Mouse (Mus musculus): ENCODE measurements at regions not wholly inside any gene's neighbourhood (a gene's known extent, or its start where the extent isn't known, plus 50 kb on each side); places are given as distances from the start of the nearest gene placed in this dataset.

GRCm38 (mm10) chr15:59784556-59784929 lies 231.9 kb downstream of the 4933412E24Rik start:
- H3K4me1 ChIP-seq (replicated peaks), result peaks cover 26% of the 10 kb centered on the region
- no peaks in the 10 kb centered on the region for H3K9me3 ChIP-seq (replicated peaks)
- no peak overlapping the region for H3K4me3 ChIP-seq (replicated peaks)
- no peaks in the 10 kb centered on the region for H3K27me3 ChIP-seq
- peak; percentile 28; the same call in 1 of the 2 replicates for ATAC-seq (ENCODE audit: insufficient read depth)
- 17% methylated on average over 8 of the region's 8 CpGs for WGBS (ENCODE audit: insufficient replicate concordance)
- H3K4me2 ChIP-seq, result 0 out of 2 replicates have a peak overlapping the region, but pooled peaks have one; percentile 7
- H3K9ac ChIP-seq, result no peak overlapping the region
- H3K27ac ChIP-seq (replicated peaks), result peak overlapping the region; percentile 81
- H3K36me3 ChIP-seq (replicated peaks), result no peaks in the 10 kb centered on the region

DNA sequence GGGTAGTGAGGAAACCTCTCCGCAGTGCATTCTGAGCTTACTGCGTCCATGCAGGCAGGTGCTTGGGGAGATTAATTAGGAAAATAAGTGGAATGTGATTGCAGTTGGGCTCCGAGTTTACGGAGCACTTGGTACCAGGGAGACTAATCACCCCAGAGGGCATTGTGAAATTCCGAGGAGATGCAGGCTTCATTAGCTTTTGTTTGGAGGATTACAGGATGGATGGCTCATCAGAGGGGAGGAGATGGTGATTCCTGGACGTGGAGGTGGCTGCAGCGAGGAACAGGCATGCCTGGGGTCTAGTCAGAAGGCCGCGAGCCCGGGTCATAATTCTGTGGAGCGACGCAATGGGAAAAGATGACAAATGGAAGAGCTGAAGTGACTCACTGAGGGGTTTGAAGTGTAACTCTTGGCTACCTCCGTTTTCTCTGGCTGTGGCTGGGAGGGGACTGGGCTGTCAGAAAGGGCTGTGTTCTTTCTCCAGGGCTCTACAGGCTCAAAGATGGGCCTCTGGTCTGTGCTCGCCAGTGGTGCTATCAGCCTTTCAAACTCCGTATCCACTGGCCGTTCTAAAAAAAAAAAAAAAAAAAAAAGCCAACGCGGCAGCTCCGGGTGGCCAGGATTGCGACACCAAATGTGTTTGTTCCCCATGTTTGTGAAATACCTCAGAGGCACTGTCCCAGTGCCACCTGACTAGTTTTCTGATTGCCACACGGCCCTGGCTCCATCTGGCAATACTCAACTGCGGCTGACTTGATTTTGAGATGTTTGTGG lies 232.4 kb downstream of the 4933412E24Rik start:
- H3K9ac ChIP-seq, result no peak overlapping the region
- H3K27me3 ChIP-seq, result no peaks in the 10 kb centered on the region
- H3K4me1 ChIP-seq (replicated peaks), result peaks cover 26% of the 10 kb centered on the region
- no peaks in the 10 kb centered on the region for H3K36me3 ChIP-seq (replicated peaks)
- peak overlapping the region; percentile 29 for H3K4me2 ChIP-seq
- H3K27ac ChIP-seq (replicated peaks), result peak overlapping the region; percentile 81
- WGBS (ENCODE audit: insufficient replicate concordance), result 9% methylated on average over 22 of the region's 22 CpGs
- H3K9me3 ChIP-seq (replicated peaks), result no peaks in the 10 kb centered on the region
- H3K4me3 ChIP-seq (replicated peaks), result no peak overlapping the region
- ATAC-seq (ENCODE audit: insufficient read depth), result peak; percentile 56

DNA sequence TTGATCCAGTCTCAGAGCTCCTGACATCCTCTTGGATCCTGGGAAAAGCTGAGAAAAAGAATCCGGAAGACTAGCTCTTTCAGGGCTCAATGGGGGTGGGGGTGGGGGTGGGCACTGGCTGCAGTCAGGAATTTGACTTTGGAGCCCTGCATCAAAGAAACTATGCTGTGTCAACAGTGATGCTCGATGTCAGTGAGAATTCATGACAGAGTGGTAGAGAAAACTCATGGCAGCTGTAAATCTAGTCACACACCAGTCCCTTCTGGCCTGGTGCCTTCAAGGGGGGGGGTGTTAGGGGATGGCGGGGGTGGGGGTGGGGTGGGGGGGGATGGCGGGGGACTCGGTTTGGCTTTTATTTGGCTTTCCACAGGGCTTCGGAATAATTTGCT lies 233.0 kb downstream of the 4933412E24Rik start:
- Histone ChIP-seq H3K9me3 (replicated peaks) (no peaks in the 10 kb centered on the region), H3K4me3 (replicated peaks) (no peak overlapping the region), H3K4me1 (replicated peaks) (peaks cover 26% of the 10 kb centered on the region), H3K36me3 (replicated peaks) (no peaks in the 10 kb centered on the region), H3K4me2 (no peak overlapping the region), H3K27ac (replicated peaks) (peak overlapping the region; percentile 69), H3K9ac (no peak overlapping the region), H3K27me3 (no peaks in the 10 kb centered on the region)
- 12% methylated on average over 6 of the region's 6 CpGs for WGBS (ENCODE audit: insufficient replicate concordance)
- no peak for ATAC-seq (ENCODE audit: insufficient read depth)

- H3K4me3 ChIP-seq (replicated peaks), result no peak overlapping the region
Measured at GRCm38 (mm10) chr15:59780506-59780905, 235.9 kb downstream of the 4933412E24Rik start.

DNA sequence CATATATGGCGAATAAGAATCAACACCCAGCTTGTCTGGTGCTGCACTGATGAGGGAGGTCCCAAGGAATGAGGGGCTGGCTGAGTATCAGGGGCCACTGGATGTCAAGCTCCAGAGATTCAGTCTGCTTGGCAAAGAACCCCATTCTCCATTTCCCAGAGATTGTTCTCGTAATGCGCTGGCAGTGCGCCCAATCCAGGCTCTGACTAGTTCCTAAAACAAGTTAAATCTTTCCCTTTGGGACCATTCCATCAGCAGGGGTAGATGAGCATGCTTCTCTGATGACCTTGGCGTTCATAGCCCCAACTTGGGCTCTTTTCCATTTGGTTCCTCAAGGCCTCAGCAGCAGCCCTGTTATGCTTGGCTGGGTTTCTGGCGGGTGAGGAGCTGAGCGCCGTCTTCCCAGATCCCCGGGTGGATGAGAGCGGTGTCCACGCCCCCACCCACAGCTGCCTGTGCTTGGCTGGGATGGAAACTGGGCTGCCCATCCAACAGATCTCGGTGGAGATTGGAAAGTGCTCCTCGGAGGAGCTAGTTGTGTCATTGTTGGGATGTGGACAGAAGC lies 239.0 kb downstream of the 4933412E24Rik start:
- no peak overlapping the region for H3K4me3 ChIP-seq (replicated peaks)
- no peaks in the 10 kb centered on the region for H3K9me3 ChIP-seq (replicated peaks)
- H3K36me3 ChIP-seq (replicated peaks), result no peaks in the 10 kb centered on the region
- H3K4me1 ChIP-seq (replicated peaks), result no peaks in the 10 kb centered on the region
- no peak for ATAC-seq (ENCODE audit: insufficient read depth)
- H3K9ac ChIP-seq, result no peak overlapping the region
- WGBS (ENCODE audit: insufficient replicate concordance), result 64% methylated on average over 13 of the region's 13 CpGs
- H3K4me2 ChIP-seq, result no peak overlapping the region
- no peaks in the 10 kb centered on the region for H3K27me3 ChIP-seq
- H3K27ac ChIP-seq (replicated peaks), result no peak overlapping the region

More at GRCm38 (mm10) chr15:59780506-59780905, 235.9 kb downstream of the 4933412E24Rik start:
- peaks cover 17% of the 10 kb centered on the region for H3K4me1 ChIP-seq (replicated peaks)
- H3K27me3 ChIP-seq, result no peaks in the 10 kb centered on the region
- H3K27ac ChIP-seq (replicated peaks), result no peak overlapping the region
- no peak for ATAC-seq (ENCODE audit: insufficient read depth)
- no peak overlapping the region for H3K4me2 ChIP-seq
- H3K9ac ChIP-seq, result no peak overlapping the region
- no peaks in the 10 kb centered on the region for H3K9me3 ChIP-seq (replicated peaks)
- 47% methylated on average over 1 of the region's 1 CpGs for WGBS (ENCODE audit: insufficient replicate concordance)
- no peaks in the 10 kb centered on the region for H3K36me3 ChIP-seq (replicated peaks)

DNA sequence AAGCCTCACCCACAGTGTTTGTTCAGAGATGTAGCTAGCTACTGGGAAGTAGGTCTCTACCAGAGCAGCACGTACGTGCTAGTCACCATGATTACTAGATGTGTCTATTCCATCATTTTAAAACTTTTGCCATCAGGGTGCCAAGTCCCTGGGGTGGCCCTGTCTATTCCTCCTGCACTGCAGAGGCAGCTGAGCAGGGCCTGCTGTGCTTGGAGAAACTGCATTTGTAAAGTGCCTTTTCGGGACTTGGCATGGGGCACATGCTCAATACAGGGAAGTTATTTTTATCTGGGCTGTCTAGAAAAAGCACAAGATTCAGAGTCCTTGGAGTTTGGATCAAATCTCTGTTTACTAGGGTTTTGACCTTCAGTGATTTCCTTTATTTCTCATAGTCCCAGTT lies 240.6 kb downstream of the 4933412E24Rik start:
- no peaks in the 10 kb centered on the region for H3K36me3 ChIP-seq (replicated peaks)
- no peak overlapping the region for H3K4me2 ChIP-seq
- WGBS (ENCODE audit: insufficient replicate concordance), result 50% methylated on average over 3 of the region's 3 CpGs
- no peak overlapping the region for H3K9ac ChIP-seq
- ATAC-seq (ENCODE audit: insufficient read depth), result no peak
- H3K27me3 ChIP-seq, result no peaks in the 10 kb centered on the region
- no peak overlapping the region for H3K4me3 ChIP-seq (replicated peaks)
- H3K9me3 ChIP-seq (replicated peaks), result no peaks in the 10 kb centered on the region
- no peaks in the 10 kb centered on the region for H3K4me1 ChIP-seq (replicated peaks)
- H3K27ac ChIP-seq (replicated peaks), result no peak overlapping the region

DNA sequence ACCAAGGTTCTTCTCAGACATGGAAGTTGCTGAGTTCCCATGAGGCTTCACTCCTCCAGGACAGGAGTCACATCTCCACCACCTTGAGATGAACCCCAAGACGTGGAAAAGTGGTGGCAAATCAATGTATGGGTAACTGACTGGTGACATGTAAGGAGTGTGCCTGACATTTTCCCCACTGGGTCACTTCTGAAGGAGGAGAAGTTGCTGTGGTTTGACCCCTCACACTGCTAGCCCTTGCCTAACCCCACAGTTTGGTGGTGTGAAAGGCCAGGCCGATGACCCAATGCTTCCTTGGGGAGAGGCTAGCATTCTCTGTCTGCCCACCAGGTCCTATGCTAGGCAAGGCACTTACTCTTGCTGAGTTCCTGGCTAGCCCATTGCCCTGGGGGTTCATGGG lies 242.4 kb downstream of the 4933412E24Rik start:
- 54% methylated on average over 2 of the region's 2 CpGs for whole genome bisulfite sequencing (ENCODE audit: insufficient replicate concordance)

GRCm38 (mm10) chr15:59772595-59772994 lies 243.8 kb downstream of the 4933412E24Rik start:
- 50% methylated on average over 2 of the region's 2 CpGs for WGBS (ENCODE audit: insufficient replicate concordance)
- Histone ChIP-seq H3K27ac (replicated peaks) (peak overlapping the region; percentile 45; the same call in 1 of the 2 replicates), H3K4me1 (replicated peaks) (no peaks in the 10 kb centered on the region), H3K9ac (no peak overlapping the region), H3K9me3 (replicated peaks) (0 out of 2 replicates have a peak, but pooled peaks cover 3% of the 10 kb centered on the region), H3K4me3 (replicated peaks) (no peak overlapping the region), H3K36me3 (replicated peaks) (no peaks in the 10 kb centered on the region), H3K4me2 (no peak overlapping the region), H3K27me3 (no peaks in the 10 kb centered on the region)
- ATAC-seq (ENCODE audit: insufficient read depth), result peak; percentile 49

More for the DNA sequence above, 242.4 kb downstream of the 4933412E24Rik start:
- Histone ChIP-seq H3K4me3 (replicated peaks) (no peak overlapping the region), H3K9ac (no peak overlapping the region), H3K4me1 (replicated peaks) (no peaks in the 10 kb centered on the region), H3K27ac (replicated peaks) (no peak overlapping the region), H3K36me3 (replicated peaks) (no peaks in the 10 kb centered on the region), H3K4me2 (no peak overlapping the region), H3K27me3 (no peaks in the 10 kb centered on the region), H3K9me3 (replicated peaks) (0 out of 2 replicates have a peak, but pooled peaks cover 2% of the 10 kb centered on the region)
- ATAC-seq (ENCODE audit: insufficient read depth), result no peak

- Histone ChIP-seq H3K9ac (no peak overlapping the region), H3K27me3 (no peaks in the 10 kb centered on the region), H3K4me3 (replicated peaks) (no peak overlapping the region), H3K4me1 (replicated peaks) (no peaks in the 10 kb centered on the region), H3K9me3 (replicated peaks) (no peaks in the 10 kb centered on the region), H3K4me2 (no peak overlapping the region), H3K36me3 (replicated peaks) (no peaks in the 10 kb centered on the region), H3K27ac (replicated peaks) (no peak overlapping the region)
- ATAC-seq (ENCODE audit: insufficient read depth), result no peak
- 68% methylated on average over 6 of the region's 6 CpGs for WGBS (ENCODE audit: insufficient replicate concordance)
Measured at GRCm38 (mm10) chr15:59762061-59762460, 254.4 kb downstream of the 4933412E24Rik start.

- WGBS (ENCODE audit: insufficient replicate concordance), result 70% methylated on average over 5 of the region's 5 CpGs
- Histone ChIP-seq H3K36me3 (replicated peaks) (no peaks in the 10 kb centered on the region), H3K4me3 (replicated peaks) (no peak overlapping the region), H3K4me1 (replicated peaks) (no peaks in the 10 kb centered on the region), H3K9me3 (replicated peaks) (no peaks in the 10 kb centered on the region), H3K27ac (replicated peaks) (no peak overlapping the region), H3K4me2 (no peak overlapping the region), H3K27me3 (no peaks in the 10 kb centered on the region), H3K9ac (no peak overlapping the region)
- no peak for ATAC-seq (ENCODE audit: insufficient read depth)
Measured at GRCm38 (mm10) chr15:59760490-59760889, 255.9 kb downstream of the 4933412E24Rik start.

DNA sequence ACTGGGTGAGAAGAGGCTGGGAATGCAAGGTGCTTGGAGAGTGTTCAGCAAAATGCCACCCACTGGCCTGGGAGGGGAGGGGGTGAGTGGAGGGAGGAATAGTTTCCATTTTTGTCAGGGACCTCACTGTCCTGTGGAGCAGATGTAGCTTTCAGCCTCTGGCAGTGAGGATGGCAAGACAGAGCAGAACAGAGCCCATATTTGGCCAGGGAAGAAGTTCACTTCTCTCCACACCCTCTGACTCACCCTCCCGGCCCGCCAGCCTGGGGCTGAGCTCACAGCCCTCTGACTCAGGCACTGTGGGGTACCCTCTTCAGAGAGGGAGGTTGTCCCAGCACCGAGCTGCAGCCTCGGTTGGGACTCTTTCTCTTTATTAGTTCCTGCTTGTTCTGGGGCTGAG lies 256.8 kb downstream of the 4933412E24Rik start:
- no peaks in the 10 kb centered on the region for H3K27me3 ChIP-seq
- H3K27ac ChIP-seq (replicated peaks), result no peak overlapping the region
- no peak overlapping the region for H3K4me3 ChIP-seq (replicated peaks)
- no peaks in the 10 kb centered on the region for H3K4me1 ChIP-seq (replicated peaks)
- H3K4me2 ChIP-seq, result no peak overlapping the region
- H3K9me3 ChIP-seq (replicated peaks), result no peaks in the 10 kb centered on the region
- no peak for ATAC-seq (ENCODE audit: insufficient read depth)
- H3K9ac ChIP-seq, result no peak overlapping the region
- no peaks in the 10 kb centered on the region for H3K36me3 ChIP-seq (replicated peaks)
- 24% methylated on average over 4 of the region's 4 CpGs for WGBS (ENCODE audit: insufficient replicate concordance)
